Mouse (Mus musculus): ENCODE measurements around the gene Triobp. TPM values are rescaled to one million over a fixed set of nuclear protein-coding genes. Genes with fewer than 3 reads are reported as not detected.
"Not testable (repeated sequence)": the region's sequence is repeated elsewhere in the genome, so short reads cannot be mapped to it uniquely, and the experiment has no call there.

Triobp gene
- polyA plus RNA-seq, 1 experiment: 35.7 TPM

GRCm38 (mm10) chr15:79030551-79031435 lies 83.3 kb downstream of the Triobp start:
- Histone ChIP-seq H3K4me3 (ENCODE audit: insufficient read depth, poor library complexity, severe bottlenecking) (peak overlapping the region; percentile 30), H3K27me3 (ENCODE audit: control insufficient read depth, insufficient read depth, insufficient read length) (peaks cover 3% of the 10 kb centered on the region), H3K36me3 (ENCODE audit: control insufficient read depth, insufficient read depth) (no peaks in the 10 kb centered on the region), H3K79me2 (ENCODE audit: control insufficient read depth, insufficient read depth) (peaks cover 17% of the 10 kb centered on the region), H3K79me3 (ENCODE audit: low read depth) (no peaks in the 10 kb centered on the region), H3ac (ENCODE audit: control insufficient read depth, insufficient read length, low read depth) (peak overlapping the region; percentile 65)
- TF ChIP-seq USF1 (IDR thresholded peaks at IDR 0.05; ENCODE audit: low read depth) (peak; percentile 99), CEBPB (IDR thresholded peaks at IDR 0.05; ENCODE audit: low read depth) (no peak), MYOG (IDR thresholded peaks at IDR 0.05; ENCODE audit: control insufficient read depth, extremely low read depth, insufficient read length) (no peak), MAX (IDR thresholded peaks at IDR 0.05) (peak; percentile 78)

GRCm38 (mm10) chr15:79031908-79032307 lies 84.4 kb downstream of the Triobp start:
- not testable (repeated sequence) for H3K27me3 ChIP-seq (ENCODE audit: control insufficient read depth, insufficient read depth, insufficient read length); H3K79me3 ChIP-seq (ENCODE audit: low read depth); H3K4me3 ChIP-seq (ENCODE audit: insufficient read depth, poor library complexity, severe bottlenecking); H3K36me3 ChIP-seq (ENCODE audit: control insufficient read depth, insufficient read depth); H3ac ChIP-seq (ENCODE audit: control insufficient read depth, insufficient read length, low read depth)
- peaks cover 17% of the 10 kb centered on the region for H3K79me2 ChIP-seq (ENCODE audit: control insufficient read depth, insufficient read depth)

- TF ChIP-seq CTCF (IDR thresholded peaks at IDR 0.05; ENCODE audit: control insufficient read depth, insufficient read depth, insufficient read length) (peak; percentile 97), USF1 (IDR thresholded peaks at IDR 0.05; ENCODE audit: low read depth) (no peak)
- H3K79me2 ChIP-seq (ENCODE audit: control insufficient read depth, insufficient read depth): no peaks in the 10 kb centered on the region
- no peaks in the 10 kb centered on the region for H3K79me3 ChIP-seq (ENCODE audit: low read depth)
- H3K36me3 ChIP-seq (ENCODE audit: control insufficient read depth, insufficient read depth): no peaks in the 10 kb centered on the region
- no peak overlapping the region for H3K4me3 ChIP-seq (ENCODE audit: insufficient read depth, poor library complexity, severe bottlenecking)
- H3ac ChIP-seq (ENCODE audit: control insufficient read depth, insufficient read length, low read depth): peak overlapping the region; percentile 19
- H3K27me3 ChIP-seq (ENCODE audit: control insufficient read depth, insufficient read depth, insufficient read length): peaks cover 28% of the 10 kb centered on the region
Measured at GRCm38 (mm10) chr15:79037913-79038328, 90.4 kb downstream of the Triobp start.

- Histone ChIP-seq H3K79me2 (ENCODE audit: control insufficient read depth, insufficient read depth) (no peaks in the 10 kb centered on the region), H3K27me3 (ENCODE audit: control insufficient read depth, insufficient read depth, insufficient read length) (peaks cover 32% of the 10 kb centered on the region), H3K79me3 (ENCODE audit: low read depth) (no peaks in the 10 kb centered on the region), H3K36me3 (ENCODE audit: control insufficient read depth, insufficient read depth) (no peaks in the 10 kb centered on the region), H3ac (ENCODE audit: control insufficient read depth, insufficient read length, low read depth) (no peak overlapping the region), H3K4me3 (ENCODE audit: insufficient read depth, poor library complexity, severe bottlenecking) (no peak overlapping the region)
- TF ChIP-seq MYOD1 (IDR thresholded peaks at IDR 0.05; ENCODE audit: control insufficient read depth, insufficient read length, low read depth) (no peak), CTCF (IDR thresholded peaks at IDR 0.05; ENCODE audit: control insufficient read depth, insufficient read depth, insufficient read length) (no peak), FOSL1 (IDR thresholded peaks at IDR 0.05; ENCODE audit: insufficient read depth, low read length, poor library complexity, severe bottlenecking) (no peak), CEBPB (IDR thresholded peaks at IDR 0.05; ENCODE audit: low read depth) (no peak), USF1 (IDR thresholded peaks at IDR 0.05; ENCODE audit: low read depth) (no peak), MAX (IDR thresholded peaks at IDR 0.05) (no peak), MYOG (IDR thresholded peaks at IDR 0.05; ENCODE audit: control insufficient read depth, extremely low read depth, insufficient read length) (no peak)
Measured at GRCm38 (mm10) chr15:79038331-79038730, 90.8 kb downstream of the Triobp start.

GRCm38 (mm10) chr15:79038853-79039252 lies 91.3 kb downstream of the Triobp start:
- peak; percentile 70 for TF ChIP-seq MAX (IDR thresholded peaks at IDR 0.05)
- TF ChIP-seq USF1 (IDR thresholded peaks at IDR 0.05; ENCODE audit: low read depth): no peak
- TF ChIP-seq MYOD1 (IDR thresholded peaks at IDR 0.05; ENCODE audit: control insufficient read depth, insufficient read length, low read depth): no peak
- TF ChIP-seq CEBPB (IDR thresholded peaks at IDR 0.05; ENCODE audit: low read depth): no peak
- TF ChIP-seq FOSL1 (IDR thresholded peaks at IDR 0.05; ENCODE audit: insufficient read depth, low read length, poor library complexity, severe bottlenecking): no peak
- peak; percentile 99 for TF ChIP-seq CTCF (IDR thresholded peaks at IDR 0.05; ENCODE audit: control insufficient read depth, insufficient read depth, insufficient read length)
- TF ChIP-seq MYOG (IDR thresholded peaks at IDR 0.05; ENCODE audit: control insufficient read depth, extremely low read depth, insufficient read length): no peak
- Histone ChIP-seq H3K79me3 (ENCODE audit: low read depth) (no peaks in the 10 kb centered on the region), H3K36me3 (ENCODE audit: control insufficient read depth, insufficient read depth) (no peaks in the 10 kb centered on the region)

GRCm38 (mm10) chr15:79040501-79041416 lies 93.2 kb downstream of the Triobp start:
- Histone ChIP-seq H3ac (ENCODE audit: control insufficient read depth, insufficient read length, low read depth) (no peak overlapping the region), H3K79me2 (ENCODE audit: control insufficient read depth, insufficient read depth) (no peaks in the 10 kb centered on the region), H3K36me3 (ENCODE audit: control insufficient read depth, insufficient read depth) (no peaks in the 10 kb centered on the region), H3K79me3 (ENCODE audit: low read depth) (no peaks in the 10 kb centered on the region), H3K4me3 (ENCODE audit: insufficient read depth, poor library complexity, severe bottlenecking) (no peak overlapping the region), H3K27me3 (ENCODE audit: control insufficient read depth, insufficient read depth, insufficient read length) (peaks cover 44% of the 10 kb centered on the region)
- no peak for TF ChIP-seq MYOG (IDR thresholded peaks at IDR 0.05; ENCODE audit: control insufficient read depth, extremely low read depth, insufficient read length)
- TF ChIP-seq CTCF (IDR thresholded peaks at IDR 0.05; ENCODE audit: control insufficient read depth, insufficient read depth, insufficient read length): no peak
- TF ChIP-seq MYOD1 (IDR thresholded peaks at IDR 0.05; ENCODE audit: control insufficient read depth, insufficient read length, low read depth): no peak
- no peak for TF ChIP-seq CEBPB (IDR thresholded peaks at IDR 0.05; ENCODE audit: low read depth)
- no peak for TF ChIP-seq FOSL1 (IDR thresholded peaks at IDR 0.05; ENCODE audit: insufficient read depth, low read length, poor library complexity, severe bottlenecking)
- no peak for TF ChIP-seq USF1 (IDR thresholded peaks at IDR 0.05; ENCODE audit: low read depth)
- TF ChIP-seq MAX (IDR thresholded peaks at IDR 0.05): no peak

More at GRCm38 (mm10) chr15:79038853-79039252, 91.3 kb downstream of the Triobp start:
- Histone ChIP-seq H3K79me2 (ENCODE audit: control insufficient read depth, insufficient read depth) (no peaks in the 10 kb centered on the region), H3ac (ENCODE audit: control insufficient read depth, insufficient read length, low read depth) (no peak overlapping the region), H3K4me3 (ENCODE audit: insufficient read depth, poor library complexity, severe bottlenecking) (no peak overlapping the region), H3K27me3 (ENCODE audit: control insufficient read depth, insufficient read depth, insufficient read length) (peaks cover 37% of the 10 kb centered on the region)

Data from C2C12 (cell line).